Mouse (Mus musculus): Measurements from ENCODE around the gene H2al1k. TPM values are rescaled to one million over a fixed set of nuclear protein-coding genes. Genes with fewer than 3 reads are reported as not detected.
"Not testable (repeated sequence)": the region's sequence is repeated elsewhere in the genome, so short reads cannot be mapped to it uniquely, and the experiment has no call there.

H2al1k gene
- 0.63 TPM in 1 of 2 replicates, not detected in the other for polyA plus RNA-seq (2015; fragmentation: Nextera tagmentation; extraction: Ambion mirVana)

DNA sequence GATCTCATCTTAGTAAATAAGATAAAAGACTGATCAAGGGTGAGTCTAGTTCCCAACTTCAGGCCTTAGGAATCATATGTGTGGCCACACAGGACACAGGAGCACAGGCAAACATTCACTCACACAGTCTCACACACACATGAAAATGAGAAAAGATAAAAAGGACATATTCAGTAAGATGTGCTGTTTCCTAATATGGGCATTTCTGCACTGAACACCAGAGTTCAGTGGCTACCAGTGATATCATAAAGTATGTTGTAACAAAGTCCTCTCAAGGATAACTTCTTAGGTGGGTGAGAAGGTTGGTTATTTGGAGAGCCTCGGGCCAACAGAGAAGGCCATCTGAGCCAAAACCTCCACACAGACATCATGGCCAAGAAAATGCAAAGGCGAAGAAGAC lies at the start of gene H2al1k:
TSS of gene H2al1k (plus strand) at position 301 of the 400 bp plus-strand sequence.
- not testable (repeated sequence) for H3K4me1 ChIP-seq (replicated peaks; ENCODE audit: control insufficient read depth, insufficient read depth, low read length); H3K36me3 ChIP-seq (ENCODE audit: control insufficient read depth, insufficient read depth, low read length); H3K4me3 ChIP-seq (ENCODE audit: low read length); H3K4me2 ChIP-seq (ENCODE audit: low read depth, low read length); H3K9me3 ChIP-seq (ENCODE audit: control insufficient read depth, low read length); ATAC-seq (ENCODE audit: low read depth); H3K27me3 ChIP-seq (ENCODE audit: control insufficient read depth, insufficient read depth, low read depth, low read length); H3K27ac ChIP-seq (ENCODE audit: low read length); H3K9ac ChIP-seq (ENCODE audit: low read length)
- no CpG with 5 or more reads among the region's 2 CpGs for WGBS

DNA sequence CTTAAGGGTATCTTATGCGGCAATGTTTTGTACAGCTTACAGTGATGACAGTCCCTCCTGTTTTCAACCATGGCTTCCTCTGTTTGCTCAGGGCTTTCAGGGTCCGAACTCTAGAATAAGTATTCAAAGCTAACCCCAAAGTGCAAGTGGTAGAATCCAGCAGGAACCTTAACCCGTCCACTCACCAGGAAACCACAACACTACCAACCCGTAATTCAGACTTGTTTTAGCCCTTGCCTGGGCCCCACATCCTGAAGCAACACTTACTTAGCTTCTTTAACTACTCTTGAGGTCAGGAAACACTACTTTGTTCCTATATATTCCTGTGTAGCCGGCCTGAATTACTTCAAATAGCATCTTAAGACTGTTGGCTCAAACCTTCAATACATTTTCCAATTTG lies 47.6 kb upstream of the H2al1k start:
- 72% methylated on average over 5 of the region's 5 CpGs for WGBS

DNA sequence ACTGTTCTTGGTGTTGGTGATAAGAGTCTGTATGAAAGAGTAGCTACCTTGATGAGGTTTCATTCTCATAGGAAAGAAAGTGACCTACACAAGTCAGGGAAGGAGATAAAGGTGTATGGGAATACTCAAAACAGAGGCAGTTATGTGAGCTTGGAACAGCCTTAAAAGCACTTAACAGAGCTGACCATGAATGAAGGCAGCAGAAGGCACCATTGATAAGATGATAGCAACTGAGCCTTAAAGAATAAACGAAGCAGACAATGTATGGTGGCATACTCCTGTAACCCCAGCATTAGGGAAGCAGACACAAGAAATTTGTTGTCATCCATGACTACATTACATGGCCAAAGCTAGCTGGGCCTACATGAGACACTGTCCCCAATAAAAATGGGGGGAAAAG lies 47.0 kb upstream of the H2al1k start:
- Histone ChIP-seq H3K9me3 (ENCODE audit: control insufficient read depth, low read length) (no peaks in the 10 kb centered on the region), H3K27me3 (ENCODE audit: control insufficient read depth, insufficient read depth, low read depth, low read length) (no peaks in the 10 kb centered on the region), H3K4me1 (replicated peaks; ENCODE audit: control insufficient read depth, insufficient read depth, low read length) (no peaks in the 10 kb centered on the region), H3K4me3 (ENCODE audit: low read length) (no peak overlapping the region), H3K27ac (ENCODE audit: low read length) (no peak overlapping the region), H3K4me2 (ENCODE audit: low read depth, low read length) (no peak overlapping the region), H3K9ac (ENCODE audit: low read length) (no peak overlapping the region), H3K36me3 (ENCODE audit: control insufficient read depth, insufficient read depth, low read length) (no peaks in the 10 kb centered on the region)
- 38% methylated on average over 1 of the region's 1 CpGs for WGBS
- no peak for ATAC-seq (ENCODE audit: low read depth)

More for the DNA sequence above, 47.6 kb upstream of the H2al1k start:
- no peaks in the 10 kb centered on the region for H3K27me3 ChIP-seq (ENCODE audit: control insufficient read depth, insufficient read depth, low read depth, low read length)
- H3K4me1 ChIP-seq (replicated peaks; ENCODE audit: control insufficient read depth, insufficient read depth, low read length): no peaks in the 10 kb centered on the region
- no peaks in the 10 kb centered on the region for H3K9me3 ChIP-seq (ENCODE audit: control insufficient read depth, low read length)
- no peak overlapping the region for H3K4me3 ChIP-seq (ENCODE audit: low read length)
- no peak overlapping the region for H3K4me2 ChIP-seq (ENCODE audit: low read depth, low read length)
- no peak overlapping the region for H3K9ac ChIP-seq (ENCODE audit: low read length)
- ATAC-seq (ENCODE audit: low read depth): no peak
- no peak overlapping the region for H3K27ac ChIP-seq (ENCODE audit: low read length)
- H3K36me3 ChIP-seq (ENCODE audit: control insufficient read depth, insufficient read depth, low read length): no peaks in the 10 kb centered on the region

DNA sequence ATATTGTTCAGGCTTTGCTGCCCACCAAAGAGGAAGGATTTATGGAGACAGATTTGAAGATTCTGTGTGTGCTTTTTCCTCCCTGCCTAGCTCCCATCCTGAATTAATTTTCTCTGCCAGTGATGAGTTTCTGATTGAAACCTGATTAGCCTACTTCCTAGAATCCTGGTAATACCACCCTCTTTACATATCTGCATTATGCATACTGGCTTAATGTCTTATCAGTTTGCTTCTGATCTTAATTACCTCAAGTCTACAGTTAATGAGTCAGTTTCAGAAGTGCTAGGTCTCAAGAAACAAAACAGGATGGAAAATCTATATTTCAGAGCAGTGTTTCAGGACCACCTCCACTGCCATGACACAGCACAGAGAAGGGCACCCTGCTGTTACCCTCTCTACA lies 34.0 kb upstream of the H2al1k start:
- not testable (repeated sequence) for H3K4me2 ChIP-seq (ENCODE audit: low read depth, low read length); H3K36me3 ChIP-seq (ENCODE audit: control insufficient read depth, insufficient read depth, low read length); H3K4me3 ChIP-seq (ENCODE audit: low read length); H3K27me3 ChIP-seq (ENCODE audit: control insufficient read depth, insufficient read depth, low read depth, low read length); H3K27ac ChIP-seq (ENCODE audit: low read length); H3K9me3 ChIP-seq (ENCODE audit: control insufficient read depth, low read length); H3K9ac ChIP-seq (ENCODE audit: low read length); H3K4me1 ChIP-seq (replicated peaks; ENCODE audit: control insufficient read depth, insufficient read depth, low read length); ATAC-seq (ENCODE audit: low read depth)

DNA sequence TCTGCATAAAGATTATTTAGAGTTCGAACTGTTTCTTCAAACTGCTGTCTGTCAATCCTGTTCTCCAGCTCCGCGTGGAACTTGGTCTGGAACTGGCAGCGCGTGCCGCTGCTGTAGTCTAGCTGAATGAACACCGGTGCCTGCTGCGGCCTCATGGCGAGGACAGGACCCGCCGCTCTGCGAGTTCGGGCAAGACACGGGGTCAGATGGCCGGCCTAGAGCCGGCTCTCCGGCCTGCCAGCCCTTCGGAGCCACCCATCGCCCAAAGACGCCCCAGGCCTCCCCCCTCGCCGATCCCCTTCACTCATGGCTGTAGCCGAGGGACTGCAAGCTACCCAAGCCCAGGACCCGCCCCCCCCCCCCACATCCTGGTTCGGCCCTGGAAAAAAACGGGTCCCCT lies 22.5 kb upstream of the H2al1k start:
- not testable (repeated sequence) for H3K4me3 ChIP-seq (ENCODE audit: low read length); H3K9ac ChIP-seq (ENCODE audit: low read length); H3K4me2 ChIP-seq (ENCODE audit: low read depth, low read length); H3K27ac ChIP-seq (ENCODE audit: low read length); ATAC-seq (ENCODE audit: low read depth); H3K9me3 ChIP-seq (ENCODE audit: control insufficient read depth, low read length); H3K27me3 ChIP-seq (ENCODE audit: control insufficient read depth, insufficient read depth, low read depth, low read length); H3K36me3 ChIP-seq (ENCODE audit: control insufficient read depth, insufficient read depth, low read length); H3K4me1 ChIP-seq (replicated peaks; ENCODE audit: control insufficient read depth, insufficient read depth, low read length)
- WGBS: 91% methylated on average over 12 of the region's 26 CpGs

DNA sequence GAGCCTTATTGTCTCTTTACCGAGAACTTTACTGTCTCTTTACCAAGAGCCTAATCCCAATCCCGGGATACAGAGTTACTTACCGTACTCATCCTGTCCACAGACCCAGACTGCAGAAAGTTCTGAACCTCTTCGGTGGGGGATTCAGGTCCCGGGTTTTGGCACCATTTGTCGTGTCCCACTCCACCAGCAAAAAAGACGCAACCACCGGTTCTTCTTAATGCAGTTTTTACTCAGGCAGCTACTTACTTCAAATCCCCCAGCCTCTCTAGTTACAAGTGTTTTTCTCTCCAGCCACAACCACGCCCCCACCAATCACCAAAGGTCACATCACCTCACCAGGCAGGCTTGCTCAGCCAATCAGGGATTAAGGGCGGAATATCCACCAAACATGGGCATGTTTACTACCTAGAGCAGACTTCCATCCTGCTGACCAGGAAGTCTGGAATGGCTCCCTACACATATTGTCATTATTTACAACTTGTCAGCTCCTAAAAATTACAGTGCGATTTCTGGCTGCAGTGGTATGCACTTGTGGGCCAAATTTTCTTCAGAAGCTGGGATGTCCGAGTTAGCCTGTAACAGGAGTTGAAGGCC lies 18.0 kb upstream of the H2al1k start:
- not testable (repeated sequence) for H3K27me3 ChIP-seq (ENCODE audit: control insufficient read depth, insufficient read depth, low read depth, low read length); H3K4me2 ChIP-seq (ENCODE audit: low read depth, low read length); H3K9ac ChIP-seq (ENCODE audit: low read length); H3K4me1 ChIP-seq (replicated peaks; ENCODE audit: control insufficient read depth, insufficient read depth, low read length); ATAC-seq (ENCODE audit: low read depth); H3K27ac ChIP-seq (ENCODE audit: low read length); H3K36me3 ChIP-seq (ENCODE audit: control insufficient read depth, insufficient read depth, low read length); H3K4me3 ChIP-seq (ENCODE audit: low read length); H3K9me3 ChIP-seq (ENCODE audit: control insufficient read depth, low read length)
- WGBS: 80% methylated on average over 12 of the region's 12 CpGs

DNA sequence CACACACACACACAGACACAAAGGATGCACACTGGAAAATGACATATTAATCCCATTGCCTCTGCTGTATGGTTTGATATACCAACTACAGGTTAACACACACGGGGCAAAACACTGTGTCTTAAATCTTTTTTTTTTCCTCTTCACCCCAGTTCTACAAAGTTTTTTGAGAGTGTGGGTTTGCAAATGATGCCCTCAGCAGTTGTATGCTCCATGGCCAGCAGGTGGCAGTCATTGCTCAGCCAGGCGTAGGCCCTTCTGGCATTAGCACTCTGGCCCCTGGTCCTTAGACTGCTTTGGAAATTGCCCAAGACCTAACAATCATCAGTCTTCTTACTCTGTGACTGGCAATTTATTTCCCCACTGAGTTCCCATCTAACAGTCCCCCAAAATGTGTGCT lies 17.4 kb upstream of the H2al1k start:
- not testable (repeated sequence) for H3K9me3 ChIP-seq (ENCODE audit: control insufficient read depth, low read length); H3K9ac ChIP-seq (ENCODE audit: low read length); ATAC-seq (ENCODE audit: low read depth); H3K4me3 ChIP-seq (ENCODE audit: low read length); H3K4me2 ChIP-seq (ENCODE audit: low read depth, low read length); H3K27ac ChIP-seq (ENCODE audit: low read length); H3K4me1 ChIP-seq (replicated peaks; ENCODE audit: control insufficient read depth, insufficient read depth, low read length); H3K36me3 ChIP-seq (ENCODE audit: control insufficient read depth, insufficient read depth, low read length); H3K27me3 ChIP-seq (ENCODE audit: control insufficient read depth, insufficient read depth, low read depth, low read length)
- 47% methylated on average over 1 of the region's 2 CpGs for WGBS

DNA sequence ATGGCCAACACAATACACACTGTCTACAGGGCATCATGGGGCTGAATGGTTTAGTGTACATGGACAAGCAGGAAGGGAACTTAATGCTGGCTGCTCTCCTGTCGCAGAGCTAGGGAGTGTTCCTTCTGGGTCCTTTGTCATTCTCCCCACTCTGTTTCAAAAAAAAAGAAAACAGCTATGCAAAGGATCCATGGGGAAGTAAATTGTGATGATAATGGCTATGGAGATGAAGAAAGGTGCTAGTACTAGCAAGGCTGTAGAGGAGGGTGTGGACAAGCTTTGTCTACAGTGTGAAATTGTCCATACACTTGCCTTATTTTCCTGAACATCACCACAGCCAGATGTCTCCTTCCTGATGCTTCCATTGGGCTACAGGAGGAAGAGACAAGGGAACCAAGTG lies 15.4 kb upstream of the H2al1k start:
- not testable (repeated sequence) for H3K27ac ChIP-seq (ENCODE audit: low read length); H3K4me2 ChIP-seq (ENCODE audit: low read depth, low read length); H3K36me3 ChIP-seq (ENCODE audit: control insufficient read depth, insufficient read depth, low read length); H3K27me3 ChIP-seq (ENCODE audit: control insufficient read depth, insufficient read depth, low read depth, low read length); H3K9ac ChIP-seq (ENCODE audit: low read length); H3K9me3 ChIP-seq (ENCODE audit: control insufficient read depth, low read length); ATAC-seq (ENCODE audit: low read depth); H3K4me1 ChIP-seq (replicated peaks; ENCODE audit: control insufficient read depth, insufficient read depth, low read length); H3K4me3 ChIP-seq (ENCODE audit: low read length)
- 56% methylated on average over 1 of the region's 1 CpGs for WGBS

DNA sequence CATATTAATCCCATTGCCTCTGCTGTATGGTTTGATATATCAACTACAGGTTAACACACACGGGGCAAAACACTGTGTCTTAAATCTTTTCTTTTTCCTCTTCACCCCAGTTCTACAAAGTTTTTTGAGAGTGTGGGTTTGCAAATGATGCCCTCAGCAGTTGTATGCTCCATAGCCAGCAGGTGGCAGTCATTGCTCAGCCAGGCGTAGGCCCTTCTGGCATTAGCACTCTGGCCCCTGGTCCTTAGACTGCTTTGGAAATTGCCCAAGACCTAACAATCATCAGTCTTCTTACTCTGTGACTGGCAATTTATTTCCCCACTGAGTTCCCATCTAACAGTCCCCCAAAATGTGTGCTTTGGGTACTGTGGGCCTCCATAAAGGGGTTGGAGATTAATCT lies 23.6 kb downstream of the H2al1k start:
- H3K36me3 ChIP-seq (ENCODE audit: control insufficient read depth, insufficient read depth, low read length); H3K4me2 ChIP-seq (ENCODE audit: low read depth, low read length); H3K4me1 ChIP-seq (replicated peaks; ENCODE audit: control insufficient read depth, insufficient read depth, low read length); H3K4me3 ChIP-seq (ENCODE audit: low read length); H3K9ac ChIP-seq (ENCODE audit: low read length); ATAC-seq (ENCODE audit: low read depth); H3K27me3 ChIP-seq (ENCODE audit: control insufficient read depth, insufficient read depth, low read depth, low read length); H3K9me3 ChIP-seq (ENCODE audit: control insufficient read depth, low read length); H3K27ac ChIP-seq (ENCODE audit: low read length): not testable (repeated sequence)
- 42% methylated on average over 2 of the region's 2 CpGs for WGBS

DNA sequence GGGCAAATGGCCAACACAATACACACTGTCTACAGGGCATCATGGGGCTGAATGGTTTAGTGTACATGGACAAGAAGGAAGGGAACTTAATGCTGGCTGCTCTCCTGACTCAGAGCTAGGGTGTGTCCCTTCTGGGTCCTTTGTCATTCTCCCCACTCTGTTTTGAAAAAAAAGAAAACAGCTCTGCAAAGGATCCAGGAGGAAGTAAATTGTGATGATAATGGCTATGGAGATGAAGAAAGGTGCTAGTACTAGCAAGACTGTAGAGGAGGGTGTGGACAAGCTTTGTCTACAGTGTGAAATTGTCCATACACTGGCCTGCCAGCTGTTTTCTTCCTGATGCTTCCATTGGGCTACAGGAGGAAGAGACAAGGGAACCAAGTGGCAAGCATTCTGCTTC lies 25.5 kb downstream of the H2al1k start:
- not testable (repeated sequence) for H3K9ac ChIP-seq (ENCODE audit: low read length); H3K9me3 ChIP-seq (ENCODE audit: control insufficient read depth, low read length); H3K36me3 ChIP-seq (ENCODE audit: control insufficient read depth, insufficient read depth, low read length); H3K27ac ChIP-seq (ENCODE audit: low read length); ATAC-seq (ENCODE audit: low read depth); H3K4me2 ChIP-seq (ENCODE audit: low read depth, low read length); H3K4me1 ChIP-seq (replicated peaks; ENCODE audit: control insufficient read depth, insufficient read depth, low read length); H3K27me3 ChIP-seq (ENCODE audit: control insufficient read depth, insufficient read depth, low read depth, low read length); H3K4me3 ChIP-seq (ENCODE audit: low read length)
